Mouse (Mus musculus) gastrocnemius, adult 8-10 months (tissue): ENCODE measurements at regions not wholly inside any gene's neighbourhood (a gene's known extent, or its start where the extent isn't known, plus 50 kb on each side); places are given as distances from the start of the nearest gene placed in this dataset.

Experiments used
- DNase-seq, 2 experiments: peaks; one replicate each; pipeline ENCODE4 v3.0.0; 2022; ENCODE audit warnings: low spot score in 2 of 2

GRCm38 (mm10) chr6:100049036-100049435 is 238.2 kb downstream of the Rybp start:
- no peak for DNase-seq

- no peak for DNase-seq
Measured at GRCm38 (mm10) chr6:100046186-100046990, 240.9 kb downstream of the Rybp start.

GRCm38 (mm10) chr6:100045109-100045508 is 242.2 kb downstream of the Rybp start:
- DNase-seq, result no peak

GRCm38 (mm10) chr6:100041161-100041560 is 246.1 kb downstream of the Rybp start:
- no peak for DNase-seq

GRCm38 (mm10) chr6:100040459-100040984 is 246.8 kb downstream of the Rybp start:
- DNase-seq, result no peak

- no peak for DNase-seq
Measured at GRCm38 (mm10) chr6:100032701-100033100, 254.6 kb downstream of the Rybp start.

- DNase-seq, result no peak
Measured at GRCm38 (mm10) chr6:100030522-100030921, 256.8 kb downstream of the Rybp start.

- no peak for DNase-seq
Measured at GRCm38 (mm10) chr6:100030010-100030409, 257.3 kb downstream of the Rybp start.

- DNase-seq, result no peak
Measured at GRCm38 (mm10) chr6:100027524-100027923, 259.8 kb downstream of the Rybp start.

- DNase-seq, result no peak
Measured at GRCm38 (mm10) chr6:100025531-100025951, 261.7 kb downstream of the Rybp start.

- no peak for DNase-seq
Measured at GRCm38 (mm10) chr6:100023434-100024095, 263.7 kb downstream of the Rybp start.

GRCm38 (mm10) chr6:100019016-100019415 is 268.3 kb downstream of the Rybp start:
- no peak for DNase-seq

- DNase-seq, result no peak
Measured at GRCm38 (mm10) chr6:100013949-100014348, 273.3 kb downstream of the Rybp start.

GRCm38 (mm10) chr6:100011520-100012062 is 275.7 kb downstream of the Rybp start:
- no peak for DNase-seq

GRCm38 (mm10) chr6:100010954-100011481 is 276.3 kb downstream of the Rybp start:
- DNase-seq, result no peak

- no peak for DNase-seq
Measured at GRCm38 (mm10) chr6:99999711-100000365, 273.6 kb upstream of the Prok2 start.

GRCm38 (mm10) chr6:99995970-99996956 is 270.1 kb upstream of the Prok2 start:
- no peak for DNase-seq

GRCm38 (mm10) chr6:99994026-99994425 is 267.8 kb upstream of the Prok2 start:
- no peak for DNase-seq

GRCm38 (mm10) chr6:99991079-99991478 is 264.9 kb upstream of the Prok2 start:
- no peak for DNase-seq

GRCm38 (mm10) chr6:99990604-99991003 is 264.4 kb upstream of the Prok2 start:
- no peak for DNase-seq
